Mouse (Mus musculus): ENCODE measurements at regions not wholly inside any gene's neighbourhood (a gene's known extent, or its start where the extent isn't known, plus 50 kb on each side); places are given as distances from the start of the nearest gene placed in this dataset.

DNA sequence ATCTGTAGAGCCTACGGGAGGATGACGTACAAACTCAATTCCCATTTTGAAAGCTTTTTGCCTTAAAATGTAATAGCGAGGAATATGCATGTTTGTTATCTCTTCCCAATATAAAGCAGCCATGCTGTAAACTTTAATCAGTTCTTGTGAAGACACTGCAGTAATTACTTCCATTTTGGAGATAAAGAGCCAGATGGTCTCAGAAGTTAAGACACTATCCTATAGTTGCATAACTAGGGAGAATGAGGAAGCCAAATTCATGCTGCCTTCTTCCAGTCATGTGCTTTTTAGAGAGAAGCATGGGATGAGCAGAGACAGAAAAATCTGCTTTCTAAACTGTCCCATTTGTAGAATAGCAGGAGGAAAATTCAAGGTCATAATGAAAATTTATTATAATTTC, 504.0 kb downstream of the Nuf2 start:
- TF ChIP-seq CTCF (IDR thresholded peaks at IDR 0.05; ENCODE audit: control insufficient read depth, insufficient read depth, insufficient replicate concordance, low read depth, low read length) (no peak), POLR2A (IDR thresholded peaks at IDR 0.05; ENCODE audit: control insufficient read depth, low read depth, low read length) (no peak)

Data from testis, adult 2 months (tissue).